Mouse (Mus musculus): ENCODE data around the gene Anapc13.
A peak's percentile ranks its signal among the peaks of the same experiment; 100 is the strongest.

Gene Anapc13

GRCm38 (mm10) chr9:102625983-102626838, at the start of gene Anapc13, which contains the start of gene Cep63:
TSS of gene Anapc13 (plus strand) at chr9:102626296.
TSS of gene Cep63 (minus strand) at chr9:102626534.
- TF ChIP-seq POU5F1 (IDR thresholded peaks at IDR 0.05; ENCODE audit: borderline replicate concordance, low read length), result no peak
- TF ChIP-seq NANOG (IDR thresholded peaks at IDR 0.05; ENCODE audit: borderline replicate concordance, low read length), result no peak
- no peak for TF ChIP-seq CTCF (conservative IDR thresholded peaks at IDR 0.05; ENCODE audit: low read length)
- peaks cover 45% of the 10 kb centered on the region for H3K4me1 ChIP-seq (replicated peaks; ENCODE audit: low read depth, low read length)
- no peaks in the 10 kb centered on the region for H3K9me3 ChIP-seq (ENCODE audit: low read length)
- peaks cover 19% of the 10 kb centered on the region for H3K36me3 ChIP-seq (ENCODE audit: insufficient read depth, low read length)
- H3K27me3 ChIP-seq (ENCODE audit: insufficient read depth, low read length), result no peaks in the 10 kb centered on the region
- peak within 1 kb of the TSS; percentile 92 for H3K4me3 ChIP-seq (replicated peaks; ENCODE audit: low read length)

- TF ChIP-seq NANOG (IDR thresholded peaks at IDR 0.05; ENCODE audit: borderline replicate concordance, low read length) (no peak), POU5F1 (IDR thresholded peaks at IDR 0.05; ENCODE audit: borderline replicate concordance, low read length) (no peak), CTCF (conservative IDR thresholded peaks at IDR 0.05; ENCODE audit: low read length) (no peak)
- Histone ChIP-seq H3K9me3 (ENCODE audit: low read length) (peaks cover 24% of the 10 kb centered on the region), H3K36me3 (ENCODE audit: insufficient read depth, low read length) (no peaks in the 10 kb centered on the region), H3K4me1 (replicated peaks; ENCODE audit: low read depth, low read length) (no peaks in the 10 kb centered on the region), H3K4me3 (replicated peaks; ENCODE audit: low read length) (no peak overlapping the region), H3K27me3 (ENCODE audit: insufficient read depth, low read length) (no peaks in the 10 kb centered on the region)
Observed at GRCm38 (mm10) chr9:102577480-102577879, 48.6 kb upstream of the Anapc13 start.

GRCm38 (mm10) chr9:102581921-102582469, 44.1 kb upstream of the Anapc13 start:
- no peaks in the 10 kb centered on the region for H3K27me3 ChIP-seq (ENCODE audit: insufficient read depth, low read length)
- TF ChIP-seq NANOG (IDR thresholded peaks at IDR 0.05; ENCODE audit: borderline replicate concordance, low read length), result no peak
- TF ChIP-seq CTCF (conservative IDR thresholded peaks at IDR 0.05; ENCODE audit: low read length), result no peak
- no peak for TF ChIP-seq POU5F1 (IDR thresholded peaks at IDR 0.05; ENCODE audit: borderline replicate concordance, low read length)
- no peak overlapping the region for H3K4me3 ChIP-seq (replicated peaks; ENCODE audit: low read length)
- H3K9me3 ChIP-seq (ENCODE audit: low read length), result peaks cover 24% of the 10 kb centered on the region
- peaks cover 23% of the 10 kb centered on the region for H3K36me3 ChIP-seq (ENCODE audit: insufficient read depth, low read length)
- no peaks in the 10 kb centered on the region for H3K4me1 ChIP-seq (replicated peaks; ENCODE audit: low read depth, low read length)

- Histone ChIP-seq H3K9me3 (ENCODE audit: low read length) (no peaks in the 10 kb centered on the region), H3K36me3 (ENCODE audit: insufficient read depth, low read length) (peaks cover 40% of the 10 kb centered on the region), H3K4me1 (replicated peaks; ENCODE audit: low read depth, low read length) (no peaks in the 10 kb centered on the region), H3K4me3 (replicated peaks; ENCODE audit: low read length) (no peak overlapping the region), H3K27me3 (ENCODE audit: insufficient read depth, low read length) (no peaks in the 10 kb centered on the region)
- TF ChIP-seq CTCF (conservative IDR thresholded peaks at IDR 0.05; ENCODE audit: low read length) (no peak), NANOG (IDR thresholded peaks at IDR 0.05; ENCODE audit: borderline replicate concordance, low read length) (no peak), POU5F1 (IDR thresholded peaks at IDR 0.05; ENCODE audit: borderline replicate concordance, low read length) (no peak)
Observed at GRCm38 (mm10) chr9:102587347-102587746, 38.7 kb upstream of the Anapc13 start.

DNA sequence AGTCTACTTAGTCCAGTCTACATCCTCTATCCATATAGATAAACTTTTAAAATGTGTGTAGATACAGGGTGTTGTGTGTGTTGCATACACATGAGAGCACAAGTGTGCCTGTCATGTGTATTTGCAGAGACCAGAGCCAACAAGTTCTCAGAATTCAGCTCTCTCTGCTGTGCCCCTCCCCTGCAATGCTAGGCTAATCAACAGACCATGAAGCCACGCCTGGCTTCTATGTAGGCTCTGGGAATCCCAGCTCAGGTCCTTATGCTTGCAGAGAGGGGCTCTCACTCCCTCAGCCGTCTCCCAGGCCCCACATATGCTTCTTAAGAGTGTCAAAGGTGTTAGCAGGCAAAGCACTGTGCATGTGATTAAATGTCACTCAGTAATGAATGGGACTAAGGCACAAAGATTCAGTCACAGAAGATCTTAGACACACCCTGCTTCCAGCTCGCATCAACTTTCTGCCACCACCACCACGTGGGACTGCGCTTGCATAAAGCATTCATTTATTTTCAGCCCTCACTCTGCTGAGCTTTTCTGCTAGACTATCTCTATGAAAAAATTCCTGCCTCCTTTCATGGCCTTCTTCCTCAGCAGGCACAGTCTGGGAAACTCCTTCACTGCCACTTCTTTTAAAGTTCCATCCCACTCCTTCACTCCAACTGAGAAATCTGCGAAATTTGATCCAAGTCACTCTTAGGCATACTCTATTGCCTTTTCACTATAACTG, 31.3 kb upstream of the Anapc13 start:
- H3K36me3 ChIP-seq (ENCODE audit: insufficient read depth, low read length), result peaks cover 50% of the 10 kb centered on the region
- no peaks in the 10 kb centered on the region for H3K9me3 ChIP-seq (ENCODE audit: low read length)
- no peaks in the 10 kb centered on the region for H3K27me3 ChIP-seq (ENCODE audit: insufficient read depth, low read length)
- TF ChIP-seq POU5F1 (IDR thresholded peaks at IDR 0.05; ENCODE audit: borderline replicate concordance, low read length) (no peak), NANOG (IDR thresholded peaks at IDR 0.05; ENCODE audit: borderline replicate concordance, low read length) (no peak), CTCF (conservative IDR thresholded peaks at IDR 0.05; ENCODE audit: low read length) (no peak)
- no peaks in the 10 kb centered on the region for H3K4me1 ChIP-seq (replicated peaks; ENCODE audit: low read depth, low read length)
- H3K4me3 ChIP-seq (replicated peaks; ENCODE audit: low read length), result no peak overlapping the region

DNA sequence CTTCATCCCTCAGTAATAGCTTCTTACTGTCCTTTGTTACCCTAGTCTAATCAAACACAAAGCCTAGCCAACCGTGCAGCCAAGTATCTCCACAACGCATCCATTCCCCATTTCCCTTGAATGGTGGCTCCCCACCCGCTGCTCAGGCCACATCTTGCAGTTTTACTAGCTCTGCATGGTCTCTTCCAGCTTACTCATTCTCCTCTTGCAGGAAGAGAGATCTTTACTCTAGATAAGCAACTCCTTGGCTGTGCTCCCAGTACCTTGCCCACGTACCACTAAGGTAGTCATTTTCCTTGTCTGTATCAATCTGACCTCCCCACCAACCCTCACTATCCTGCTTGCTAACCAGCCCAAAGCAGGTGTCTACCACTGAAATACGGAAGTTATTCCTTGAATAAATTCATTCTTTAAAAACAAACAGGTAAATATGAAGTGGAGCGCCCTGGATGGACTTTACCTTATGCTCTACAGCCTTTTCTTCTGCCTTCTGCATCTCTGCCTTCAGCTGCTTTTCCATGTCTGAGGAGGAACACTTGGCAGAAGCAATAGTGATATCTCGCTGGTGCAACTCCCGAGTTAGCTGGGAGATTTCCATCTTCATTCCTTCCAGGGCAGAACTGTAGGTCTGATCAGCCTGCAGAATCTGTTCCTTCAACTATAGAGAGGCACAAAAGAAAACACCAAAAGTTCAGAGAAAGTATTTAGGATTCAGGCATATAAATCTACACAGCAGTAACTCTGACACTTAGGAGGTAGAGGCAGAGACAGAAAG, 30.2 kb upstream of the Anapc13 start:
- Histone ChIP-seq H3K4me1 (replicated peaks; ENCODE audit: low read depth, low read length) (no peaks in the 10 kb centered on the region), H3K9me3 (ENCODE audit: low read length) (no peaks in the 10 kb centered on the region), H3K36me3 (ENCODE audit: insufficient read depth, low read length) (peaks cover 54% of the 10 kb centered on the region), H3K4me3 (replicated peaks; ENCODE audit: low read length) (no peak overlapping the region), H3K27me3 (ENCODE audit: insufficient read depth, low read length) (no peaks in the 10 kb centered on the region)
- TF ChIP-seq CTCF (conservative IDR thresholded peaks at IDR 0.05; ENCODE audit: low read length) (no peak), NANOG (IDR thresholded peaks at IDR 0.05; ENCODE audit: borderline replicate concordance, low read length) (no peak), POU5F1 (IDR thresholded peaks at IDR 0.05; ENCODE audit: borderline replicate concordance, low read length) (no peak)

DNA sequence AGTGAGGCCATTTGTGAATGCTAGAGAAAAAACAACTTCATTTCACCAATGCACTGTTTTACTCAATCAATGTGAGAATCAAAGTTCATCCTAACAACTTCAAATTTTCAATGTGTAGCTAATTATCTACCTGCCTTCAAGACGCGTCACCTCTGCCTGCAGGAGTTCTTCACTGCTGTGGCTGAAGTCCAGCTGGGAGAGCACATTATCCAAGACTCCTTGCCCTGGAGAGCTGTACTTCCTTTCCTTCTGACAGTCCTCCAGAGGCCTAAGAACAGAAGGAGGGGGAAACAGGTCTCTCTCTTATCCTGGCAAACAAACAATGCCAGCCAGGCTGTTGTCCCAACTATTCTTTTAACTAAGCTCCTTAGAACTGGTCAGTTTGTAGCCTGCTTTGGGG, 24.9 kb upstream of the Anapc13 start:
- Histone ChIP-seq H3K9me3 (ENCODE audit: low read length) (no peaks in the 10 kb centered on the region), H3K4me3 (replicated peaks; ENCODE audit: low read length) (no peak overlapping the region)
- no peak for TF ChIP-seq CTCF (conservative IDR thresholded peaks at IDR 0.05; ENCODE audit: low read length)
- TF ChIP-seq POU5F1 (IDR thresholded peaks at IDR 0.05; ENCODE audit: borderline replicate concordance, low read length), result no peak
- TF ChIP-seq NANOG (IDR thresholded peaks at IDR 0.05; ENCODE audit: borderline replicate concordance, low read length), result no peak

More for the DNA sequence above, 24.9 kb upstream of the Anapc13 start:
- Histone ChIP-seq H3K36me3 (ENCODE audit: insufficient read depth, low read length) (peaks cover 38% of the 10 kb centered on the region), H3K4me1 (replicated peaks; ENCODE audit: low read depth, low read length) (no peaks in the 10 kb centered on the region), H3K27me3 (ENCODE audit: insufficient read depth, low read length) (no peaks in the 10 kb centered on the region)

Data from E14TG2a.4 (cell line).